Mouse (Mus musculus) cerebellum, postnatal 4 days (tissue): ENCODE results near the gene Tnfrsf21.
A peak's percentile ranks its signal among the peaks of the same experiment; 100 is the strongest.

ENCODE experiments used
- DNase-seq, 2 experiments: peaks; one replicate each; pipeline ENCODE4 v3.0.0; 2022; ENCODE audit warnings: low spot score in 2 of 2, mixed read lengths in 1 of 2

The Tnfrsf21 gene

DNA sequence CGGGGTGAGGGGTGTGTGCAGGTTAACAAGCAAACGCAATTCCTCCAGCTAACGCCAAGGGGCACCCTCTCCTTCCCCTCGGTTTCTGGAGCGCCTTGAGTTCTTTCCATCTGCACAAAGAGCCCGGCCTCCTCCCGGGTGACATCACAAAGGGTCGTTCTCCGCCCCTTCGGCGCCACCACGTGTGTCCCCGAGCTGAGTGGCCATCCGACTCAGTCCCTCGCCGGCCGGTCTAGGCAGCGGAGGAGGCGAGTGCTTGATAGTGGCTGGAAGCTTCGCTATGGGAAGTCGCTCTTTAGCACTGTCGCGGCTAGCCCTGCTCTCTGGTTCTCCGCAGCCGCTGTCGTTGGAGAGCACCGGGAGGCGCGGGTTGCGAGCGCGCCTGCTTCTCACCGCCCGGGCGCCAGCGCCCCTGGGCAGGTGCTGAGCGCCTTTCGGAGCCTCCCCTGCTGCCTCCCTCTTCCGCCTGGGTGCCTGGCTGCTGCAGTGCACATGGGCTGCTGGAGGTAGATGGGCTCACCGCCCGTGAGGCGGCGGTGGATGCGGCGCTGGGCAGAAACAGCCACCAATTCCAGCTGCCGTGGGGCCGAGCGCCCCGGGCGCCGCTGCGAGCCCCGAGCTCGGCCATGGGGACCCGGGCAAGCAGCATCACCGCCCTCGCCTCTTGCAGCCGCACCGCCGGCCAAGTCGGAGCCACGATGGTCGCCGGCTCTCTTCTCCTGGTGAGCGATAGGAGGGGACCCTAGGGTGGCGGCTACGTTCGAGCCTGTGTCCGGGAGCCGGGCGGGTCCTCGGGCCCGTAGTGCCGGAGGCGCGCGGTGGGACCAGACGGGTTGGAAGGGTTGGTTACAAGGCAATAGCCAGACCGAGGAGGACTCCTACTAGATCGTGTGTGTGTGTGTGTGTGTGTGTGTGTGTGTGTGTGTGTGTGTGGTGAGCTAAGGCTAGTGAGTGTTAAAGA is at the start of gene Tnfrsf21:
Gene Tnfrsf21, plus strand, starts transcription at position 185 of the 961 bp plus-strand sequence.
- DNase-seq, result peak; percentile 87 to 92

DNA sequence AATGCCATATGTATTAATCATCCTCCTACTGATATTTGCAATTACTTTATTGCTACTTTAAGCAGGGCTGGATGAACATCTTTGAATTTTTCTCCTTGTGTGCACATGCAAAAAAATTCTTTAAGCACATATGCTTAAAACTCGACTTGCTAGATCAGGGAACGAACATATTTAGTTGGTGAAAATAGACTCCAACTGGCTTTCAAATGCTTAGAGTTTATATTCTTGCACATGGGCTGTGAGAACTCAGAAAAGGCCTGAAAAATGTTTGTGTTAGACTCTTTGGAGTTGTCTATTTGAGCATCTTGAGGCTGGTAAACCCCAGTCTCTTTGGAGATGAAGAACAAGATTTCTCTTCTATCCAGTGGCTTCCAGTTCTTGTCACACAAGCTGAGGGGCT is 48.2 kb upstream of the Tnfrsf21 start:
- no peak for DNase-seq

GRCm38 (mm10) chr17:42975312-42975996 is 40.9 kb upstream of the Tnfrsf21 start:
- no peak for DNase-seq

GRCm38 (mm10) chr17:42977766-42978165 is 38.6 kb upstream of the Tnfrsf21 start:
- no peak for DNase-seq

GRCm38 (mm10) chr17:42978345-42978744 is 38.0 kb upstream of the Tnfrsf21 start:
- no peak for DNase-seq

GRCm38 (mm10) chr17:42981806-42982205 is 34.5 kb upstream of the Tnfrsf21 start:
- no peak for DNase-seq

DNA sequence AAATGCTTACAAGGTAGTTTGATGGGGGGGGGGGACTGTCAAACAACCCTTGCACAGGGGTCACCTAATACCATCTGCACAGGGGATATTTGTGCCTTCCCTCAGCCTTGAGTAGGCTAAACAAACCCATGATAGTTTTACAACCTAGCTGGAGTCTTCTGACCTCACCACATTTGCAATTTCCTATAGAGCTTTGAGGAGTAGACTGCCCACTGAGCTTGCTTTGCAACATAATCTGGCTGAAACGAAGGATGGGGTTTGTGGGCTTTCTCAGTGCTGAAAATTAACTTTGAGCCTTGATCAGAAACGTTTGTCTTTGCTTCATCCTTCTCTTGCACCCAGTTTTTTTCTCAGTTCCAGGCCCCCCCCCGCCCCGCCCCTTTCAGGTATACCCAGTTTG is 33.8 kb upstream of the Tnfrsf21 start:
- no peak for DNase-seq

DNA sequence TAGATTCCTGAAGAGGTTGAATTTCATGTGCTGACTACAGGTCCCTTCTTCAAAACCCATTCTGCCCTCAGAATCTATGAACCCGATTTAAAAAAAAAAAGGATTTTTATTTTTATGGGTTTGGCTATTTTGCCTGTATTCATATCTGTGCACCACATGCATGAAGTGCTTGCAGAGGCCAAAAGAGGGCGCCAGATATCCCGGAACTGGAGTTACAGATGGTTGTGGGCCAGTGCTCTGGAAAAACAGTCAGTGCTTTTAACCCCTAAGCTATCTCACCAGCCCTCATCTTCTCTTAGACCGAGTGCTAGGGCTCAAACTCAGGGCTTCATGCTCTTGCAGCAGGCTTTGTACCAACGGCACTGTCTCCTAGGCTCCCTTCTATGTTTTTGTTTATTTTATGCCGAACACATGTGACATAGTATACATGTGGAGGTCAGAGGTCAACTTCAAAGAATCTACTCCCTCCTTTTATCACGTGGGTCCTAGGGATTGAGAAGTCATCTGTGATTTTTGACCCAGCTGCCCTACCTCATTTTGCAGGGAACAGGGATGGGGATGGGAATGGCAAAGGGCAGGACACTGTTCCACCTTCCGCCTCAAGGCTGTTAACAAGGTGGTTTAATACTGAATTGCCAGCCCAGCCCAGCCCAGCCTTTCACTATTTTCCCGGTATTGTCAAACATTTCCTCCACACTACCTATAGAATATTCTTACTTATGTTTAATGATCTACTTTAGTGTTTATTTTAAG is 30.3 kb upstream of the Tnfrsf21 start:
- peak in 1 of 2 experiments; percentile 18 for DNase-seq

- DNase-seq, result no peak
Observed at GRCm38 (mm10) chr17:42987692-42988091, 28.7 kb upstream of the Tnfrsf21 start.

DNA sequence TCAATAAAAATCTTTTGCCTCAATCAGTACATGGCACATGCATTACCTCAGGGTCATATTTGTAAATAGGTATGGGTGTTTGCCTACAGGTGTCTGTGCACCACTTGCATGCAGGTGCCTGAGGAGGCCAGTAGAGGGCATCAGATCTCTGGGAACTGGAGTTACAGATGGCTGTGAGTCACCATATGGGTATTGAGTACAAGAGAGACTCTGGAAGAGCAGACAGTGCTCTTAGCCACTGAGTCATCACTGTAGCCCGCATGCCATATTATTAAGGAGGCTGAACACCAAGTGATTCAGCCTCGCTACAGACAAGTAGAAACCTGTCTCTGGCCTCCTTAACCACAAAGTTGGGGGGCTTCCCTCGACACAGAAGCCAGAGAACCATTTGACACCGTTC is 26.4 kb upstream of the Tnfrsf21 start:
- DNase-seq, result no peak

GRCm38 (mm10) chr17:42991112-42991511 is 25.2 kb upstream of the Tnfrsf21 start:
- no peak for DNase-seq

DNA sequence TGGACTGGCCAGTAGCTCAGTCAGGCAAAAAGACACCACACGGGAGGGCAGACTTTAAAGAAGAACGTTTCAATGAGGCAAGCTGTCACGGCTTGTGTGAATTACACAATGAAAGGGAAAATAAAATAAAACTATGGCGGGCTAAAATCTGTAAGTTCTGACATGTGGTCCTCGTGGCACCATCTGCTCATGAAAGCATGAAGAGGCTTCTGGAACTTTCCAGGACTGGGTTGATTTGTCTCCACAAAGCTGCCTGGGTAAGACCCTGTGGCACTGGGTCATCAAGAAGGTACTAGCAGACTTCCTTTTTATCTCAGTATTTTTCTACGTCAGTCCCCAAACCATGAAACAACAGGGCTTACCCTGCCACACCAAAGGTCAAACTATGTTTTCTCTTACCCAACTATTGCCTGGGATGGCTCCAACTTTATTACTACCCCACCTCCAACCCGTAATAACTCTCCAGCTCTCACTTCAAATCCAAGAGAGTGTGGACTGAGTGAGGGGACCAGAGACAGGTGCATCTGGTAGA is 16.8 kb upstream of the Tnfrsf21 start:
- no peak for DNase-seq

GRCm38 (mm10) chr17:43000598-43000997 is 15.8 kb upstream of the Tnfrsf21 start:
- DNase-seq, result no peak

DNA sequence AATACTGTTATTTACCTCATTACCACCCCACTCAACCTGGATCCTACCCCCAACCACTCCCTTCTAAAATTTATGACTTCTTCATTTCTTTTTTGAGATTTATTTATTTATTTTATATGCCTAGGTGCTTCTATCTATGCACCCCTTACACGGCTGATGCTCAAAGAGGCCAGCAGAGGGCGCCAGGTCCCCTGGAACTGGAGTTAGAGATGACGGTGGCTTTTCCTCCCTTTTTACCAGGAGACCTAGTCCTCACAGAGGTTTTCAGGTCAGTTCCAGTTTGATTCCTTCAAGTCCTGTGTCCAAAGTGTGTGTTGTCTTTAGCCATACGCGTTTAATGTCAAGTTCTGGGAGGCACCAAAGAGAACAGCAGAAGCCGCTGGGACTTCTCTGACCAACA is 3.6 kb upstream of the Tnfrsf21 start:
- peak; percentile 43 to 67 for DNase-seq

- DNase-seq, result peak; percentile 37 to 61
Observed at GRCm38 (mm10) chr17:43017341-43018052, 1.1 kb downstream of the Tnfrsf21 start.

GRCm38 (mm10) chr17:43018071-43018470 is 1.7 kb downstream of the Tnfrsf21 start:
- DNase-seq, result peak in 1 of 2 experiments; percentile 13

DNA sequence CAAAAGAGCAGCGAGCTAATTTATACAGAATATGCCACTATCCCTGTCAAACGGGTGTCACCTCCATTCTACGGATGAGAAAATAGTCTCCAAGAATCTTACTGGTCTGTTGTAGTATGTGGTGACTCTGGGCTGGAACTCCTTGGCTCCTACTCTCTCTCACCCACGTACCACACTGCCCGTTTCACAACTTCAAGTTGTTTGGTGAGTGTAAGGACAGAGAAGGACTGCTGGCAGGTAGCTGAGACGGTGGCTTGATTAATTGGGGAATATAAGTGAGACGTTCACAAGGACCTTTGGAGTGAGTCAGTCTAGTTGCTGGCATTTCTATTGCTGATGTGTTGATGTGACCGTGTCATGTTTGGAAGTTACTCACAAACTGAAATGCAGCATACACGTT is 3.3 kb downstream of the Tnfrsf21 start:
- DNase-seq, result no peak

GRCm38 (mm10) chr17:43021017-43021416 is 4.7 kb downstream of the Tnfrsf21 start:
- DNase-seq, result no peak

DNA sequence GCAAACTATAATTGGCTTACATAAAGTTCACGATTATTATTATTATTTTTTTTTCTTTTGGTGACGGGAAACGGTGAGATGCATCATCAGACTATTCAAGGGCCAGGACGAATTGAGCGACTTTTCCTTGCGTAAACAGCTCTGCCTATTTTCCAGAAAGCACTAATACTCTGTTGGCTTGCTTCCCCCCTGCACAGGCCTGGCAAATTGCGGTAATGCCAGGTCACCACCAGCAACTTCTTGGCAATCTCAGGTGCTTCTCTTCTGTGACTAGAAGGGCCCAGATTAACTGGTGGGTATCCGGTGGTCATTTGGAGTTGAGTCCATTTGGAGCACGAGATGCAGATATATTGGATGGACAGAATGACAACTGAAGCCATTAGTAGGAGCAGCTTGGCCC is 5.7 kb downstream of the Tnfrsf21 start:
- DNase-seq, result no peak

GRCm38 (mm10) chr17:43023637-43024217 is 7.4 kb downstream of the Tnfrsf21 start:
- DNase-seq, result no peak

DNA sequence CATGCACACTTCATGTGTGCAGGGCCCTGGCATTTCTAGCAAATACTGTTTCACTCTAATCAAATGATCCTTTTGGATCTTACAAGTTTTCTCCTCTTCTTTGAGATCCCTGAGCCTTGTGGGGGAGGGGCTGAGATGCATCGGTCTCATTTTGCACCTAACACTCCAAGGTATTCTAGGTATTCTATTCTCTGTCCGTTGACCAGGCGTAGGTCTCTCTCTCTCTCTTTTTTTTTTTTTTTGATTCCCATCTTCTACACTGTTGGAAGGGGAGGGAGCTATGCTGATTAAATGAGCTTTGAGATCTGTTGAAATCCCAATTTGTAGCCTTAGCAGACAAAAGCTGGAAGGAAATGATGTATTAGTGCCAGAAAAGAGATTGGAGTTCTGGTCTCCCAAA is 8.2 kb downstream of the Tnfrsf21 start:
- no peak for DNase-seq
